Mouse (Mus musculus) cortical plate, adult 2 months (tissue): ENCODE results near the gene Wbp2. TPM values are rescaled to one million over a fixed set of nuclear protein-coding genes. Genes with fewer than 3 reads are reported as not detected.
"Not testable (repeated sequence)": the region's sequence is repeated elsewhere in the genome, so short reads cannot be mapped to it uniquely, and the experiment has no call there.

Experiments
- H3K27ac ChIP-seq: fragments of 200-500 bp; 2 replicates; pipeline ENCODE4 v1.5.1; 2012; ENCODE audit warnings: low read length, control low read depth, inconsistent platforms; ENCODE audit not compliant: insufficient read depth
- H3K4me1 ChIP-seq: fragments of 200-500 bp; 2 replicates; pipeline ENCODE4 v1.6.1; 2011; ENCODE audit warnings: low read length; ENCODE audit not compliant: control insufficient read depth, insufficient read depth
- H3K4me3 ChIP-seq: fragments of 200-500 bp; 2 replicates; pipeline ENCODE4 v1.5.1; 2011; ENCODE audit warnings: mild to moderate bottlenecking, low read length, control low read depth; ENCODE audit not compliant: insufficient read depth
- CTCF ChIP-seq: fragments of 200-500 bp; IDR thresholded peaks from 2 replicates; pipeline ENCODE4 v1.5.1; 2011; ENCODE audit warnings: mild to moderate bottlenecking, control low read depth, low read length; ENCODE audit not compliant: insufficient read depth; ENCODE audit errors: extremely low read depth
- POLR2A ChIP-seq: fragments of 200-500 bp; IDR thresholded peaks from 2 replicates; pipeline ENCODE4 v1.6.1; 2011; ENCODE audit warnings: mild to moderate bottlenecking, low read length, control low read depth; ENCODE audit not compliant: insufficient read depth; ENCODE audit errors: extremely low read depth
- polyA plus RNA-seq: library from polyadenylated mRNA; depleted of rRNA; stranded (reverse); fragments of >200 nt; gene quantifications from 2 replicates; pipeline ENCODE4 v1.2.3, GENCODE M21; 2012

The Wbp2 gene
- polyA plus RNA-seq, 1 experiment, result 438 TPM

DNA sequence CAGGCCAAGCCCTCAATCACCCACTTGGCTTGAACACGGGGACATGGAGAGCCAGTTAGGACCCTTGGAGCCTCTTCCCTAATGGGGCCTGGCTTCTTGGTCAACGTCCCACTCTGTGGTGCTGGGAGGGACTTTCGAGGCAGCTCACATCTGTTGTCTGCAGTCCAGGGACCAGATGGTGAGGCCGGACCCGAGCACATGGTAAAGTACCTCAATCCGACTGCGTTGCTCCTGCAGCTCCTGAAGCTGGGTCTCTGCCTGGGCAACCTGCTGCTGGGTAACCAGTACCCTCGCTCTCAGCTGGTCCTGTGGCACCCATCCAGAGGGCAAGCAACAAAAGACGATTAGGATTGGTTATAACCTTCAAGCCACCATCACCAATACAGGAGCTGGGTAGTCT lies 41.2 kb upstream of the Wbp2 start:
- H3K27ac ChIP-seq, result no peak overlapping the region
- H3K4me3 ChIP-seq, result no peak overlapping the region
- TF ChIP-seq CTCF (no peak), POLR2A (no peak)
- peaks cover 4% of the 10 kb centered on the region for H3K4me1 ChIP-seq

GRCm38 (mm10) chr11:116127156-116127980 lies 40.6 kb upstream of the Wbp2 start, which contains the start of gene Trim47:
Trim47 (minus strand) TSS chr11:116127210.
- peaks cover 4% of the 10 kb centered on the region for H3K4me1 ChIP-seq
- TF ChIP-seq CTCF (no peak), POLR2A (no peak)
- H3K4me3 ChIP-seq, result no peak within 1 kb of the TSS
- no peak within 1 kb of the TSS for H3K27ac ChIP-seq

GRCm38 (mm10) chr11:116126261-116126660 lies 39.5 kb upstream of the Wbp2 start:
- TF ChIP-seq CTCF (no peak), POLR2A (no peak)
- no peak overlapping the region for H3K4me3 ChIP-seq
- peaks cover 4% of the 10 kb centered on the region for H3K4me1 ChIP-seq
- no peak overlapping the region for H3K27ac ChIP-seq

- H3K4me1 ChIP-seq, H3K4me3 ChIP-seq, H3K27ac ChIP-seq: not testable (repeated sequence)
These were observed 35.0 kb upstream of the Wbp2 start for GRCm38 (mm10) chr11:116121731-116122245.

GRCm38 (mm10) chr11:116117819-116118218 lies 31.0 kb upstream of the Wbp2 start:
- Histone ChIP-seq H3K4me3 (no peak overlapping the region), H3K4me1 (no peaks in the 10 kb centered on the region), H3K27ac (no peak overlapping the region)
- TF ChIP-seq POLR2A, result no peak
- no peak for TF ChIP-seq CTCF

- H3K4me3 ChIP-seq, result no peak overlapping the region
- no peak for TF ChIP-seq POLR2A
- TF ChIP-seq CTCF, result no peak
- no peak overlapping the region for H3K27ac ChIP-seq
- no peaks in the 10 kb centered on the region for H3K4me1 ChIP-seq
These were observed 30.4 kb upstream of the Wbp2 start for GRCm38 (mm10) chr11:116117241-116117640.

GRCm38 (mm10) chr11:116111611-116112203 lies 24.9 kb upstream of the Wbp2 start:
- no peak overlapping the region for H3K27ac ChIP-seq
- no peaks in the 10 kb centered on the region for H3K4me1 ChIP-seq
- H3K4me3 ChIP-seq, result no peak overlapping the region
- TF ChIP-seq CTCF (no peak), POLR2A (no peak)

DNA sequence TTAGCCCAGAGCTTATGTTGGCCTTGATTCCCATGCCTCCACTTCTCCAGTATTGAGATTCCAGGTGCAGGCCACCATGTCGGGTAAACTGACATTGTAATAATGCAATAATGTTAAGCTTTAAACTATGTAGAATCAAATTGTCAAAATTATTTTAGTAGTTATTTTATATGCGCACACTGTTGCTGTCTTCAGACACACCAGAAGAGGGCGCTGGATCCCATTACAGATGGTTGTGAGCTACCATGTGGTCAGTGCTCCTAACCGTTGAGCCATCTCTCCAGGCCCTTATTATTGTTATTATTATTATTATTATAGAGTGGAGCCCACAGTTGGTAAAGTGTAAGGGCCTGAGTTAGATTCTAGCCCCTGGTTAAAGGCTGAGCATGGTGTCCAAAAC lies 24.3 kb upstream of the Wbp2 start:
- Histone ChIP-seq H3K27ac (no peak overlapping the region), H3K4me1 (no peaks in the 10 kb centered on the region), H3K4me3 (no peak overlapping the region)
- TF ChIP-seq CTCF (no peak), POLR2A (no peak)

DNA sequence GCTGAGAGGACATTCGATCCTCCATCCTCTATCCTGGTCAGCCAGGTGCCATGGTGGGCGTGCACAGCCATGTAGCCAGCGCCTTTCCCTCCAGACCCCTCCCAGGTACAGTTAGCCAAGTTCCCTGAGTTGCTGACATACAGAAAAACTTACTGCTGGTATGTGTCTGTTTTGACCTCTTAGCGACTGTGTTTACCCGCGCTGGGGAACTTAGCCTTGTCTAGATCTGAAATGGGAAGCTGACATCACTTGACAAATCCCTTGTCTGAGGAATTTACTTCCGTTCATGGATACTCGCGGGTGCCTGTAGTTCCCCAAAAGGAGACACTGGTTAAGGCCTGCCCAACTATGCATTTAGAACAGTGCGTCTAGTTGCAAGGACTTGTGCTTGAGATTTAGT lies 23.7 kb upstream of the Wbp2 start:
- H3K4me3 ChIP-seq, result peak overlapping the region; percentile 44
- no peaks in the 10 kb centered on the region for H3K4me1 ChIP-seq
- no peak for TF ChIP-seq CTCF
- peak overlapping the region; percentile 54; the same call in 1 of the 2 replicates for H3K27ac ChIP-seq

GRCm38 (mm10) chr11:116110131-116110530 lies 23.3 kb upstream of the Wbp2 start:
- no peaks in the 10 kb centered on the region for H3K4me1 ChIP-seq
- TF ChIP-seq POLR2A (no peak), CTCF (no peak)
- H3K27ac ChIP-seq, result peak overlapping the region; percentile 92
- H3K4me3 ChIP-seq, result peak overlapping the region; percentile 44
